Mouse (Mus musculus): ENCODE measurements around the gene Galc.
A peak's percentile ranks its signal among the peaks of the same experiment; 100 is the strongest.

Galc gene

GRCm38 (mm10) chr12:98258845-98259517 is at the start of gene Galc:
TSS of gene Galc (minus strand) at chr12:98259459.
- DNase-seq: peak; percentile 94

GRCm38 (mm10) chr12:98307179-98307915 is 48.1 kb upstream of the Galc start:
- peak; percentile 92 for DNase-seq

GRCm38 (mm10) chr12:98303013-98303412 is 43.8 kb upstream of the Galc start:
- no peak for DNase-seq

- no peak for DNase-seq
Observed at GRCm38 (mm10) chr12:98301980-98302379, 42.7 kb upstream of the Galc start.

GRCm38 (mm10) chr12:98294241-98294640 is 35.0 kb upstream of the Galc start:
- no peak for DNase-seq

- DNase-seq: no peak
Observed at GRCm38 (mm10) chr12:98292278-98292677, 33.0 kb upstream of the Galc start.

- DNase-seq: no peak
Observed at GRCm38 (mm10) chr12:98290475-98290874, 31.2 kb upstream of the Galc start.

- DNase-seq: no peak
Observed at GRCm38 (mm10) chr12:98284477-98284876, 25.2 kb upstream of the Galc start.

GRCm38 (mm10) chr12:98283487-98283860 is 24.2 kb upstream of the Galc start:
- DNase-seq: no peak

- no peak for DNase-seq
Observed at GRCm38 (mm10) chr12:98282776-98283486, 23.7 kb upstream of the Galc start.

GRCm38 (mm10) chr12:98280996-98281395 is 21.7 kb upstream of the Galc start:
- DNase-seq: no peak

GRCm38 (mm10) chr12:98280530-98280929 is 21.3 kb upstream of the Galc start:
- peak; percentile 74 for DNase-seq

GRCm38 (mm10) chr12:98272433-98272832 is 13.2 kb upstream of the Galc start:
- DNase-seq: no peak

GRCm38 (mm10) chr12:98270810-98271566 is 11.7 kb upstream of the Galc start:
- DNase-seq: no peak

- no peak for DNase-seq
Observed at GRCm38 (mm10) chr12:98269791-98270745, 10.8 kb upstream of the Galc start.

GRCm38 (mm10) chr12:98268441-98269369 is 9.4 kb upstream of the Galc start, which contains the start of gene Gpr65:
TSS of gene Gpr65 (plus strand) at chr12:98268635.
- no peak for DNase-seq

- DNase-seq: no peak
Observed at GRCm38 (mm10) chr12:98265697-98266096, 6.4 kb upstream of the Galc start.

GRCm38 (mm10) chr12:98259518-98259852 is 226 bp upstream of the Galc start:
- no peak for DNase-seq

GRCm38 (mm10) chr12:98258371-98258844 is 851 bp downstream of the Galc start:
- DNase-seq: no peak

- DNase-seq: no peak
Observed at GRCm38 (mm10) chr12:98255373-98255995, 3.8 kb downstream of the Galc start.

All from cerebellum, adult 9-11 months (tissue).